Mouse (Mus musculus) adrenal gland, postnatal 14 days (tissue): Measurements from ENCODE around the gene Nrp1. TPM values are rescaled to one million over a fixed set of nuclear protein-coding genes. Genes with fewer than 3 reads are reported as not detected.
A peak's percentile ranks its signal among the peaks of the same experiment; 100 is the strongest.

Source experiments
- DNase-seq: peaks from one replicate; pipeline ENCODE4 v3.0.0; 2021; ENCODE audit warnings: mixed read lengths
- total RNA-seq: library from RNA; stranded (reverse); gene quantifications from 2 replicates; pipeline ENCODE4 v1.2.3, GENCODE M21; 2021

Nrp1 gene
- total RNA-seq, 1 experiment from 2014 or later: 123 TPM

DNA sequence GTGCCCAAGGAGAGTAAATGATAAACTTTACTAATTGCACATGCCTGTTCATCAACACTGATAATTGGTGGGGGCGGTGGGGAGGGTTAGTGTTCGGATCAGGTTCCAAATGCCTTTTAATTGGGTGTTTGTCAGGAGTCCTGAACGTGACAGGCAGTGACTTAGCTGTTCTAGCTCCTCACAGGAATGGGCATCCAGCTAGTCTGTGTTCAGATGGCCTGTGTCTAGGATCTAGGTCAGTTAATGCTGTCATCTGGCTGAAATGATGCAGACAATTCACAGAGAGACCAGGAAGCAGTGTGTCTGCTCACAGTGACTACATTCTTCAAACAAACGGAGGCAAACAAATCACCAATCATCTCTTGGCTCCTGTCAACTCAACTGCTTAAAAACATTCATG is 12.1 kb downstream of the Nrp1 start:
- no peak for DNase-seq

- DNase-seq: no peak
Observed at GRCm38 (mm10) chr8:128371026-128371425, 12.6 kb downstream of the Nrp1 start.

DNA sequence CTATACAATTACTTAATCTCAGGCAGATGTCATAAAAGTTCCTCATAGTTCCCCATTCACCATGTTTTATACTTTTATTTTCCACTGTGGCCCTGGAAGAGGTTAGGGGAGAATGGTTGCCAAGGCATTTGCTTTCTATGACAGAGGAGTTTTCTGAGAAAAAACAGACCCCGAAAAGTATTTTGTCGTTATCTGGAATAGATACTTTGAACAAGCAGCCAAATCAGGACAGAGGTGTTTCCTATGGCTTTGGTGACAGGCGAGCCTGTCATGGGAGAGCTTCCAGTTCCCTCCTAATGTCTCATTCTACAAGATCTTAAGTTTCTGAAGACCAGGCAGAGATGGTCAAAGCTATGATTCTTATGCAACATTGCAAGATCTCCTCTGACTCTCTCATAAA is 13.4 kb downstream of the Nrp1 start:
- DNase-seq: no peak

DNA sequence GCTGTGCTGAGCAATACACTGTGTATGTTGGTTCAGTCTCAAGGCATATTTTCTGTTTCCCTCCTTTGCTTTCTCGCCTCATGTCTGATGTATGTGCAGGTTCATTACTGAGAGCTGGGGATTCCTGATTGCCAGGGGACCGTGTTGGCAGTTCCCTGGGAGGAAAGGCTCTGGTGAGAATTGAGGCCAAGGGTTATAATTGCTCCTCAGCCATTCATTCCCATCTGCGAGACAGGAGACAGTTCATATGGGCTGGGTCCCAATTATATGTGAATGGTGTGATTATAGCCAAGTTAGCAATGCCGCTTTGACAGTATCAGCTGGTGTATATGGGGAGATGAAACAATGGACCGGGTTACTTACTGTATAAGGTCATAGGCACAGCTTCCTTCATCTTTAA is 14.3 kb downstream of the Nrp1 start:
- DNase-seq: no peak

GRCm38 (mm10) chr8:128373418-128373817 is 15.0 kb downstream of the Nrp1 start:
- no peak for DNase-seq

GRCm38 (mm10) chr8:128375291-128375690 is 16.9 kb downstream of the Nrp1 start:
- no peak for DNase-seq

DNA sequence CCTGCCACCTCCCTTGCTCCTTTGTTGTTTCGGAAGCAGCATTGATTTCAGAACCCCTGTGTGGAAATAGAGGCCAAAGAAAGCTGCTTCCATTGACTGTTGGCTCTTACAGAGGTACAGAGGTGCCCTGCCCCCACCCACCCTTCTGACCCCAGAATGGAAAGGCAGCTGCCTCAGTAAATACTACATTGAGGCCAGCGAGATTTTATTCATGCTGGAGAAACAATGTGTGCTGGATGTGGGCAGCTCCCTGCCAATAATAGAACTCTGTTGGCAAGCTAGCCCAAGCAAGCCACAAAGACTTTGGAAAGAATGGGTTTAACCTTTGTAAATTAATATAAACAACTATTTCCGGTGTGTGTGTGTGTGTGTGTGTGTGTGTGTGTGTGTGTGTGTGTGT is 24.8 kb downstream of the Nrp1 start:
- no peak for DNase-seq

DNA sequence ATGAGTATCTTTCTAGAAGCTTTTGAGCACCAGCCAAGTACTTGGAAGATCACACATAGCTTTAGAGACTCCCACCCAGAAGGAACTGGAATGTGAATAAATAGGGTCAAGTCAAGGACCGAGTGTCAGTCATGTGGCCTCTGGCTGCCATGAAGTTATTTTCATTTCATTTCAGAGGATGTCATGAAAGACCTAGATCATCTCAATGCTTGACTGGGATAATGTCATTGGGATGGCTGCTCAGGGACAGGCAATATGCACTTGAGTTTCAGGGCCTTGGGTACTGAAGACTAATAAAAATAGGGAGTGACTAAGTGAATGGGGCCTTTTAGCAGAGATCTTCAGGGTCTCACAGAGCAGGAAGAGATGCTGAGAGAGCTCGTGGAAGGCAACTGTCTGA is 26.0 kb downstream of the Nrp1 start:
- no peak for DNase-seq

- DNase-seq: no peak
Observed at GRCm38 (mm10) chr8:128384921-128385332, 26.5 kb downstream of the Nrp1 start.

DNA sequence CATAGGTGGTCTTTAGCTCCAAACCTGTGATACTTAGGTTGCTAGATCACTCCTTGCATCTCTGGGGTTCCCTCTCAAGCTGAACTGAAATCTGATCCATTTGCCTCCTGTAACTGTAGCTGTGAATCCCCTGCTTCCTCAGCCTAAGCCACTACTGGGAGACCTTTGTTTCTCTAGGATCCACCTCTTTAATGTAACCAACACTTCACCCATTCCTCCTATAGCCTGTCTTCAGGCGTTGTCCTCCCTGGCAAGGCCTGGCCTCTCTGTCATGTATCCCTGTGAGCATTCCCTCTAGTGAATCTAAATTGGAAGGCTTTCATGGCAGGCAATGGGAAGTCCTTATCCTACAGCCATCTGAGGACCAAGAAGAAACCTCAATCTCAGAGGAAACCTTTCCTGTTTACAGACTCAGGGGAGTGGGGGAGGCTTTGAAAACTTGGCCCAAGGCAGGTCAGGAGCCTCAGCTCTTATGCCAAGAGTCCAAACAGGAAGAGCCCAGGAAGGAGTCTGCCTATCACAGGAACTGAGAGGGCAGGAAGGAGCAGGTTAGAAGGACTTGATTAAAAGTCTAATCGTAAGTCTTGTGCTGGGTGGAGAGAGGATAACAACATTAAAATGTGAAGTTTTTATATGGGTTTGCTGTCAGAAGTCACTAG is 28.7 kb downstream of the Nrp1 start:
- DNase-seq: peak; percentile 46

GRCm38 (mm10) chr8:128390759-128391158 is 32.4 kb downstream of the Nrp1 start:
- DNase-seq: no peak

DNA sequence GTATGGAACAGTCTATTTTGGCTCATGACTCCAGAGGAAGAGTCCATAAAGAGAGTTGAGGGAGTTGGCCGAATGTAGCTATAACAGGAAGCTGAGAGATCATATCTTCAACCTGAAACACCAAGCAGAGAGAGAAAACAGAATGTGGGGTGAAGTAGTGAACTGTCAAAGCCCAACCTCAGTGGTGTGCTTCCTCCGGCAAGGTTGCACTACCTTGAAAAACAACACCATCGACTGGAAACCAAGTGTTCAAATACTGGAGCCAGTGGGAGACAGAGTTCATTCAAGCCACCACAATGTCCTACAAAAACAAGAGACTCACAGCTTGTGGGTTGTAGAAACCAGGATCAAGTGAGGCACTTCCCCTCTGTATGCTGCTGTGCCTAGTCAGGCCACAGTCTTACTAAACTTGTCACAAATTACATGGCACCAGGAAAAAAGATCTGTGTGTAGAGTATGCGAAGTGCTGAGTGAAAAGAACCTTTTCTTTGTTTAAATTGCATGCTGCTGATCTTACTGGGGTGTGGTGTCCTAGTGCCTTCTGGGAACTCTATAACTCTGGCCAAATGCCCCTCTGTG is 32.9 kb downstream of the Nrp1 start:
- DNase-seq: no peak

GRCm38 (mm10) chr8:128394671-128395193 is 36.3 kb downstream of the Nrp1 start:
- no peak for DNase-seq

GRCm38 (mm10) chr8:128396968-128397367 is 38.6 kb downstream of the Nrp1 start:
- DNase-seq: no peak

DNA sequence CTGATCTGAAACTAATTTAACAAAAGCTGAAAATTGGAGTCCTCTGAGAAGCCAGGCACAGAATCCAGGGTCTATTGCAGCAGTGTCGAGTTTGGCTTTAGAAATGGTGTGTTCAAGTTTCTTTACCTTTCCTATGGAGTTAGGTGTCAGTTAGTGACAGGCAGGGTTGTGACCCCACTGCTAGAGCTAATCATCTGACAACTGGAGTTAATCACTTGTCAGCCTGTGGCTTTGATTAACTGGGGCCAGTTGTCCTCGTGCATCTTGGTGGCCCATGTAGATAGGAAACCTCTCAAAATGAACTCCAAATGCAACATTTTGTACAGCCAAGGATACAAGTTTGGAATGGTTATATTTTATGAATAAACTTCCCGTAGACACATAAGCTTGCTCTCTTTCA is 39.0 kb downstream of the Nrp1 start:
- DNase-seq: no peak

DNA sequence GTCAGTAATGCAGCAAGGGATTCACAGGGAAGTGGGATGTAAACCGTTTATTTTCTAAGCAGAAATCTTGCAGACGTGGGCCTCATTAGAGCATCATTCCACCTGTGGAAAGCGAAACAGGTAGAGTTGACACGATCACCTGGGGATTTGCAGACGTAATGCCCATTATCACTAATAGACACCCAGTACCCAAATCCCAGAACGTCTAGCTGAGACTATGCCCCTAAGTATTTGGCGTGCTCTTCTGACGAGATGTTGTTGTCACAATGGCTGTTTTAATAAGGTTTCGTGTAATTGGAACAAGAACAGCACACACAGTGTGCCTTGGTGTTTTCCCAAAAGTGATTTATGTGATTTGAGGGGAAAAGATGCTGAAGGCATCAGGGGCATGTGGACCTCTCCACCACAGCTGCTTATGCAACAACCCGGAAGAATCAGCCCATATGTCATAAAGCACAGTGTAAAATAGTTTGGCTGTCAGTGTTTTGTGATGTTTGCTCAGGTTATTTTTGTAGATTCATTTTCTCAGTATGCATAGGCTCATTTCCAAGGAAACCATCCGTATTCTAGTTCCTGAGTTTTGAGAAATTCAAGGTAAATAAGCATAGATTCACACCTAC is 40.2 kb downstream of the Nrp1 start:
- no peak for DNase-seq

DNA sequence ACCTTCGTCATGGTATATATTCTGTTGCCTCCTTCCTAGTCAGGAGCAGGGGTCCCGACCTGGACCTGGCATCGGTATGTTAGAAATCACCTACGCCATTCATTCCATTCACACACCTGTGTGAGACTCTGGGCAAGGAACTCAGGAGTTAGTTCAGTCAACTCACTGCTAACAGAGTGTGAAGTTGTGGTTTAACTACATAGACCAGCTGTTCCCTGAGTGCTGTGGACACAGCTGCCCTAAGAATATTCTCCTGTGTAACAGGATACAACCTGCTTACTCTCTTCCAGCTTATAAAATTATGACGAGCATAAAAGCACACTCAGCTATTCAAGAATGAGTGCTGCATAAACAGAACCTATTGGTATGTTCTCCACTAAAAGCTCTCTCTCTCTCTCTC is 41.9 kb downstream of the Nrp1 start:
- DNase-seq: no peak

DNA sequence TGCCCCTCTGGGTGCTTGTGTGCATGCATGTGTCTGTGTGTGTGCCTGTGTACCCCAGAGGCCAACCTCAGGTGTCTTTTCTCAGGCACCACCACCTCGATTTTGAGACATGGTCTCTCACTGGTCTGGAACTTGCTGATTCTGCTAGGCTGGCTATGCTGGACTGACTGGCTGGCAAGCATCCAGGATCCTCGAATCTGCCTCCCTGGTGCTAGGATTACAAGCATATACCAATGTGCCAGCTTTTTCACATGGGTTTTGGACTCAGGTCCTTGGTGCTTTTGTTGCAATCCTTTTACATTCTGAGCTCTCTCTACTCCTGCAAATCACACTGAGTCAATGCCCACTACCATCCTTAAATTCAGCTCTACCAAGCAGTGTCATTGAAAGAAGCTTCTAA is 46.5 kb downstream of the Nrp1 start:
- DNase-seq: peak; percentile 27

DNA sequence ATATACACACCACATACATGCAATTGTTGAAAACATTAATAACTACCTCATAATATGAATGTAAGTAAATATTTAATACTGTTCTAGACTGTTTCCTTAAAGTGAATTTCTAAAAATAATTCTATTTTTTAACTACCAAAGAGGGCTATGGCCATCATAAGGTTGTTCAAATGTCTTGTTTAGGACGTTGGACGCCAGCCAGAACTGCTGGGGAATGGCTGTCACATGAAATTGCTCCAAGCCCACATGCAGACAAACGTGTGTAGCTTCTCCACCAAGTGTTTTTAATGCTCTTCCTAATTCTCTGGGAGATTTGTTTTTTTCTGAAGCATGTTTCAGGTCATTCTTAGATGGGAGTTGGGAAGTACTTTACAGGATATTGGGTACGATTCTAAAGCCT is 55.0 kb downstream of the Nrp1 start:
- no peak for DNase-seq

- no peak for DNase-seq
Observed at GRCm38 (mm10) chr8:128415730-128416684, 57.6 kb downstream of the Nrp1 start.

DNA sequence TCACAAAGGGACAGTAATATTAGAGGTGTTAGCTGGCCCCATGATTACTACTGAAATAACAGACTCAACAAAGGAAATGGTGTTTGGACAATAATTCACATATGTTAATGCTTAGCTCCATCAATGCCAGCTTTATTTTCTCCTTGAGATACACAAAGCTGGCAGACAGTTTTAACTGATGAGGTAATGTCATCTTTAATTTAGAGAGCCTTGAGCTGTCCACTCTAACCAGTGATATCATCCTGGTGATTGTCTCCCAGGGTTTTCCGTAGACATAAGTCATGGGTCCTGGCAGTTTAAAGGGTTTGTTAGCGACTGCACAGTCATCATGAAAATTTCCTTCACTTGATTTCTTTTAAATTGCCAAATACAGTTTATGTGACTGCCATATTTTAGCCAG is 58.5 kb downstream of the Nrp1 start:
- peak; percentile 32 for DNase-seq

- no peak for DNase-seq
Observed at GRCm38 (mm10) chr8:128417956-128418796, 59.8 kb downstream of the Nrp1 start.
